Mouse (Mus musculus): Measurements from ENCODE around the gene Etl4.

- no peak for TF ChIP-seq SRF (IDR thresholded peaks at IDR 0.05; ENCODE audit: control insufficient read depth, insufficient read length, low read depth)
- TF ChIP-seq POLR2AphosphoS2 (IDR thresholded peaks at IDR 0.05; ENCODE audit: insufficient read length, low read depth): no peak
- TF ChIP-seq USF1 (IDR thresholded peaks at IDR 0.05; ENCODE audit: low read depth): no peak
- no peak for TF ChIP-seq MYOG (IDR thresholded peaks at IDR 0.05; ENCODE audit: control insufficient read depth in 1 of 3, insufficient read depth in 1 of 3, insufficient read length in 2 of 3, low read depth in 2 of 3)
- TF ChIP-seq POLR2A (IDR thresholded peaks at IDR 0.05; ENCODE audit: insufficient read length, low read depth): no peak
- no peak for TF ChIP-seq REST (IDR thresholded peaks at IDR 0.05; ENCODE audit: insufficient read depth, insufficient read length)
- TF ChIP-seq TCF12 (IDR thresholded peaks at IDR 0.05; ENCODE audit: insufficient read depth, poor library complexity, severe bottlenecking): no peak
- TF ChIP-seq E2F4 (IDR thresholded peaks at IDR 0.05; ENCODE audit: insufficient read depth): no peak
- no peak for TF ChIP-seq CEBPB (IDR thresholded peaks at IDR 0.05; ENCODE audit: insufficient read depth, poor library complexity, severe bottlenecking)
Measured at GRCm38 (mm10) chr2:20669367-20669766, 759.8 kb downstream of the Etl4 start.

All from myocyte (in vitro differentiated cells).